Mouse (Mus musculus) brain, embryonic 14.5 days (tissue): ENCODE data around the gene Kcnq1. TPM values are rescaled to one million over a fixed set of nuclear protein-coding genes. Genes with fewer than 3 reads are reported as not detected.

Experiments
- DNase-seq: peaks from one replicate; pipeline ENCODE4 v3.0.0-alpha.2; 2011; ENCODE audit warnings: low read depth
- CTCF ChIP-seq: fragments of 200-500 bp; IDR thresholded peaks from 2 replicates; pipeline ENCODE4 v1.5.1; 2012; ENCODE audit warnings: inconsistent platforms, mild to moderate bottlenecking, moderate library complexity, borderline replicate concordance; ENCODE audit not compliant: insufficient read depth, insufficient read length; ENCODE audit errors: extremely low read depth
- POLR2A ChIP-seq: fragments of 200-500 bp; IDR thresholded peaks from 2 replicates; pipeline ENCODE4 v1.6.1; 2012; ENCODE audit warnings: mild to moderate bottlenecking, inconsistent platforms, borderline replicate concordance; ENCODE audit not compliant: poor library complexity, insufficient read depth, insufficient read length, severe bottlenecking; ENCODE audit errors: extremely low read depth
- polyA plus RNA-seq: library from polyadenylated mRNA; depleted of rRNA; stranded (reverse); fragments of >200 nt; gene quantifications from 2 replicates; pipeline ENCODE4 v1.2.3, GENCODE M21; 2012

The Kcnq1 gene
- polyA plus RNA-seq, 1 experiment: 1.2 TPM

GRCm38 (mm10) chr7:143295356-143296000 lies 189.3 kb downstream of the Kcnq1 start:
- DNase-seq: peak; percentile 65
- TF ChIP-seq CTCF: no peak
- no peak for TF ChIP-seq POLR2A

GRCm38 (mm10) chr7:143296001-143296379 lies 189.8 kb downstream of the Kcnq1 start:
- peak; percentile 40 for DNase-seq
- TF ChIP-seq POLR2A (no peak), CTCF (no peak)

- TF ChIP-seq CTCF: no peak
- peak; percentile 44; the same call in 1 of the 2 replicates for TF ChIP-seq POLR2A
- DNase-seq: peak; percentile 98
Observed at GRCm38 (mm10) chr7:143296384-143296801, 190.2 kb downstream of the Kcnq1 start.

- TF ChIP-seq CTCF: no peak
- no peak for TF ChIP-seq POLR2A
- no peak for DNase-seq
Observed at GRCm38 (mm10) chr7:143300037-143300436, 193.9 kb downstream of the Kcnq1 start.

DNA sequence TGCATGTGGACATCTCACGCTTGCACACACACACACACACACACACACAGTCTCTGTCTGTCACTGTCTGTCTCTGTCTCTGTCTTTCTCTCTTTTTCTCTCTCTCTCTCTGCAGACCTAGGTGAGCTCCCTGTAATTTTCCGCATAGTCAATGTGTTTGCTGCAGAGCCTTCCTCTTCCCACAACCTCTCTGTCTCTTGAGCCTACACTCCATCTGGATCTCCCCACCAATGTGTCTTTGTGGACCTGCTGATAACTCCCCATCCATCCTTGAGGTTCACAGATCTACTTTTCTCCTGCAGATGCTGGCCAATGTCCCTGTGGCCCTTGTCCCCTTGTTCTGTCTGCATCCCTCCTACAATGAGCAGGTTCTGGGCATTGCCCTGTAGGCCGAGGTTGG lies 194.5 kb downstream of the Kcnq1 start:
- DNase-seq: no peak
- TF ChIP-seq POLR2A: no peak
- no peak for TF ChIP-seq CTCF

- peak; percentile 44 for DNase-seq
- TF ChIP-seq POLR2A (no peak), CTCF (no peak)
Observed at GRCm38 (mm10) chr7:143302156-143302555, 196.0 kb downstream of the Kcnq1 start.

DNA sequence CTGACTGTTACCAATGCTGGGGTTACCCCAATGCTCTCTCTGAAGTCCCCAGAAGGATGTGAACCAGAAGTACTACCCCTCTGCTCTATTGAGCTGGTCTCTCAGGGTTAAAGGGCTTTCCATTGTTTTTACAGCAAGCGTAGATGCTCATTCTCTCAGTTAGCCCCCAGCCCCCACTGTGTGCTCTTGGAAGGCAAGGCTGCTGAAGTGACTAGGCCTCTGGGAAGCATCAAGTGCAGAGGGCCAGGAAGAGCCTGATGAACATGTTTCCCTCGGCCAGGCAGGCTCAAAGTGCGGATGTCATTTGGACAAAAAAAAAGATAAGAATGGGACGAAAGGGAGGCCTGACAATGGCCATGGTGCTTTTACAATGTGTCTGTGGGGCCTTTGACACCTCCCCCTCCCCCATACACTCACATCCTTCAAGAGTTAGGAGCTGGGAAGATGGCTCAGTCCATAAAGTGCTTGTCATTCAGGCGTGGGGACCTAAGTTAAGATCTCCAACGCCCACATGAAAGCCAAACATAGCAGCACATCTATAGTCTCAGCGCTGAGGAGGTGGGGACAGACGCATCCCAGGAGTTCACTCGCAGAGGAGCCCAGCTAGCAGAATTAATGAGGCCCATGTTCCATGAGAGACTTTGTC lies 196.6 kb downstream of the Kcnq1 start:
- no peak for DNase-seq
- TF ChIP-seq POLR2A: no peak
- TF ChIP-seq CTCF: no peak

GRCm38 (mm10) chr7:143303557-143303956 lies 197.4 kb downstream of the Kcnq1 start:
- no peak for DNase-seq

GRCm38 (mm10) chr7:143305808-143306207 lies 199.6 kb downstream of the Kcnq1 start:
- TF ChIP-seq POLR2A (no peak), CTCF (no peak)

More at GRCm38 (mm10) chr7:143303557-143303956, 197.4 kb downstream of the Kcnq1 start:
- TF ChIP-seq POLR2A (no peak), CTCF (no peak)

GRCm38 (mm10) chr7:143308001-143308400 lies 201.8 kb downstream of the Kcnq1 start:
- no peak for TF ChIP-seq POLR2A
- TF ChIP-seq CTCF: no peak
- no peak for DNase-seq

More at GRCm38 (mm10) chr7:143305808-143306207, 199.6 kb downstream of the Kcnq1 start:
- DNase-seq: no peak

DNA sequence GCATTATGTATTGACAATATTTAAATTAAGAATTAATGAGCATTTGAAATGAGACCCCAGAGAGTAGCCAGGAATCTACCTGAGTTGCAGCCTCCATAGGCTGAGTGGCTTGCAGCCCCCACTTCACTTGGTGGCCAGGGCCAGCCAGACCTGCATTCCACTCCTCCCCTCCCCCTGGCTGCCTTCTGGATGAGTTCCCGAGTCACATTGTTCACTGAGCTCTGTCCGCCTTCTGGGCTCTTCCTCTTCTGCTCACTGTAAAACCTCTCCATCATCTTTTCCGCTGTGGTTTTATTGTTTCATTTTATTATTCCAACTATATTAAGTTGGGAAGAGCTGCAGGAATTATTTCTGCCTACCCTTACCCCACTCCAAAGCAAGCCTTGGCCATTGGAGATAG lies 204.1 kb downstream of the Kcnq1 start:
- DNase-seq: no peak
- TF ChIP-seq CTCF: no peak
- TF ChIP-seq POLR2A: no peak

GRCm38 (mm10) chr7:143310847-143311246 lies 204.7 kb downstream of the Kcnq1 start:
- no peak for DNase-seq
- TF ChIP-seq CTCF: no peak
- no peak for TF ChIP-seq POLR2A
